Mouse (Mus musculus) forebrain, embryonic 16.5 days (tissue): ENCODE results near the gene Cacna2d1. TPM values are rescaled to one million over a fixed set of nuclear protein-coding genes. Genes with fewer than 3 reads are reported as not detected.

Experiments used
- ATAC-seq: fragments of 200-750 bp; cut with Nextera tagmentation; 2 replicates; pipeline ENCODE4 v1.8.0; 2017; ENCODE audit warnings: mild to moderate bottlenecking, moderate library complexity
- H3K27ac ChIP-seq: fragments of 300-500 bp; sonication (generic); 2 replicates; pipeline ENCODE4 v1.5.1; 2014; ENCODE audit warnings: low read length, control low read depth
- H3K27me3 ChIP-seq: fragments of 300-500 bp; sonication (generic); replicated peaks from 2 replicates; pipeline ENCODE4 v1.6.1; 2014; ENCODE audit warnings: low read length; ENCODE audit not compliant: control insufficient read depth, insufficient read depth
- H3K36me3 ChIP-seq: fragments of 300-500 bp; sonication (generic); 2 replicates; pipeline ENCODE4 v1.6.1; 2014; ENCODE audit not compliant: control insufficient read depth, insufficient read depth
- H3K4me1 ChIP-seq: fragments of 300-500 bp; sonication (generic); replicated peaks from 2 replicates; pipeline ENCODE4 v1.6.1; 2014; ENCODE audit warnings: low read length; ENCODE audit not compliant: control insufficient read depth, insufficient read depth
- H3K4me2 ChIP-seq: fragments of 300-500 bp; sonication (generic); 2 replicates; pipeline ENCODE4 v1.6.1; 2014; ENCODE audit warnings: mild to moderate bottlenecking, low read length, control low read depth
- H3K4me3 ChIP-seq: fragments of 300-500 bp; sonication (generic); replicated peaks from 2 replicates; pipeline ENCODE4 v1.5.1; 2014; ENCODE audit warnings: mild to moderate bottlenecking, low read length, control low read depth
- H3K9ac ChIP-seq: fragments of 300-500 bp; sonication (generic); replicated peaks from 2 replicates; pipeline ENCODE4 v1.6.1; 2014; ENCODE audit warnings: low read depth, low read length, control low read depth
- H3K9me3 ChIP-seq: fragments of 300-500 bp; sonication (generic); 2 replicates; pipeline ENCODE4 v1.6.1; 2016; ENCODE audit warnings: low read length; ENCODE audit not compliant: control insufficient read depth
- WGBS: fragments of 180-500 bp; shearing (Covaris S2); extraction: QIAGEN DNeasy Blood & Tissue Kit; methylation state at CpG from one replicate; pipeline ENCODE4 v1.1.7; 2014; 5-methylcytosine and 5-hydroxymethylcytosine counted together
- polyA plus RNA-seq: library from polyadenylated mRNA; unstranded; fragments of >200 nt; fragmentation: Nextera tagmentation; extraction: Ambion mirVana; gene quantifications from 2 replicates; pipeline ENCODE4 v1.2.1, GENCODE M21; 2015

Cacna2d1 gene
- polyA plus RNA-seq, 1 experiment from 2014 or later, result 33.9 TPM

GRCm38 (mm10) chr5:15997769-15998168 lies 63.3 kb downstream of the Cacna2d1 start:
- no peak for ATAC-seq
- Histone ChIP-seq H3K9ac (no peak overlapping the region), H3K4me3 (no peak overlapping the region), H3K27ac (no peak overlapping the region), H3K36me3 (no peaks in the 10 kb centered on the region), H3K9me3 (no peaks in the 10 kb centered on the region), H3K27me3 (no peaks in the 10 kb centered on the region), H3K4me2 (no peak overlapping the region), H3K4me1 (peaks cover 12% of the 10 kb centered on the region)
- 78% methylated on average over 1 of the region's 1 CpGs for WGBS

- no peaks in the 10 kb centered on the region for H3K27me3 ChIP-seq
- no peak overlapping the region for H3K9ac ChIP-seq
- H3K4me1 ChIP-seq, result peaks cover 24% of the 10 kb centered on the region
- H3K27ac ChIP-seq, result no peak overlapping the region
- no peak overlapping the region for H3K4me2 ChIP-seq
- WGBS, result 75% methylated on average over 2 of the region's 2 CpGs
- H3K9me3 ChIP-seq, result no peaks in the 10 kb centered on the region
- H3K36me3 ChIP-seq, result no peaks in the 10 kb centered on the region
- H3K4me3 ChIP-seq, result no peak overlapping the region
- no peak for ATAC-seq
Observed at GRCm38 (mm10) chr5:16000917-16001316, 66.4 kb downstream of the Cacna2d1 start.

DNA sequence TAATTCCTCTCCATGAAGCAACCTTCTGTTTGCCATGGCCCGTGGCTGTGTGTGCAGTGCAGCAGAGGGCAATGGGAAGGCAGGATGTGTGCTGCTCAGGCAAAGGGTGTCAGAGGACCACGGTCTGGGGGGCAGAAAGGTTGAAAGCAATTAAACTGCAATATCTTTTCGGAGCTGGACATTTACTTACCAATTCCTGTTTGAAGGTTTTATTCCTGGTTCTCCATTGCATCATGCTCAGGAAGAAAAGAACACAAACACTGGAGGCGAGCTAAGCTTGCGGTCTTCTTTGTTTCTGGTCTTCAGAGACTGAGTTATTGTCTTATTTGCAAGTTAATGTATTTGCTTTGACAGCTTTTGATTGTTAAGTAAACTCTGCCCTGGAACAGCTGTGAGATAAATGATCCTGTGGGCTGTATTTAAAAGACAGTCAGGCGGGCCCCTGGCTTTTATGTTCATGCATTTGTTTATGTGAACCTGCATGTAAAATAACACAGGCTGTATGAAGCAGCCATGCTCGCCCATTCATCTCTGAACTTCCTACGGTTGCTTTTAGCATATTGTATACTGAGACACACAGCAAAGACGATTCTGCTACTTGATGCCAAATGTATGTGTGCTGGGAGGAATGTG lies 68.1 kb downstream of the Cacna2d1 start:
- Histone ChIP-seq H3K9me3 (no peaks in the 10 kb centered on the region), H3K4me1 (peaks cover 24% of the 10 kb centered on the region), H3K27me3 (no peaks in the 10 kb centered on the region), H3K9ac (peak overlapping the region; percentile 39), H3K36me3 (no peaks in the 10 kb centered on the region), H3K4me2 (peak overlapping the region; percentile 34), H3K27ac (peak overlapping the region; percentile 73), H3K4me3 (peak overlapping the region; percentile 6; the same call in 1 of the 2 replicates)
- WGBS, result 6% methylated on average over 9 of the region's 9 CpGs
- peak; percentile 67 for ATAC-seq

GRCm38 (mm10) chr5:16004305-16004704 lies 69.8 kb downstream of the Cacna2d1 start:
- no peak overlapping the region for H3K4me2 ChIP-seq
- ATAC-seq, result peak; percentile 88
- no peaks in the 10 kb centered on the region for H3K36me3 ChIP-seq
- H3K4me1 ChIP-seq, result peaks cover 24% of the 10 kb centered on the region
- WGBS, result 21% methylated on average over 6 of the region's 6 CpGs
- H3K27ac ChIP-seq, result peak overlapping the region; percentile 79
- H3K9ac ChIP-seq, result no peak overlapping the region
- no peaks in the 10 kb centered on the region for H3K9me3 ChIP-seq
- no peak overlapping the region for H3K4me3 ChIP-seq
- H3K27me3 ChIP-seq, result no peaks in the 10 kb centered on the region

DNA sequence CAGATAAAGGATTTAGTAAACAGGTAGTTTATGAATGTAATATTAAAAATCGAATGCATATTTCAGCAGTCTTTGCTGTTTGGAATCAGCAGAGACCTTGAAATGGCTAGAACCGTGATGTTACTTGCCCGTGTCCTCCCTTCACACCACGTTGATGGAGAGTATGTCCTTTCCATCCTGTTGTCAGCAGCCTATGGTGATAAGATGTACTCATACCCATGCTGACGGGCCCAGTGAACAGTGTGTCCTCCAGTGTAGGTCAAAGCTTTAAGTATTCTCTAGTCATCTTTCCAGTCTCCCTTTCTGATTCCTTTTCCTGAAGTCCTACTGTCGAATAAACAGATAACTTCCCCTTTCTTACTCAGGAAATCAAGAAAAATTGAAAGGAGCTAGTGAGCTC lies 72.5 kb downstream of the Cacna2d1 start:
- no peak for ATAC-seq
- Histone ChIP-seq H3K27ac (no peak overlapping the region), H3K9ac (no peak overlapping the region), H3K4me3 (no peak overlapping the region), H3K4me2 (no peak overlapping the region), H3K4me1 (peaks cover 24% of the 10 kb centered on the region), H3K36me3 (no peaks in the 10 kb centered on the region), H3K27me3 (no peaks in the 10 kb centered on the region), H3K9me3 (no peaks in the 10 kb centered on the region)
- WGBS, result 95% methylated on average over 6 of the region's 6 CpGs

- Histone ChIP-seq H3K9ac (no peak overlapping the region), H3K27me3 (no peaks in the 10 kb centered on the region), H3K27ac (no peak overlapping the region), H3K4me1 (no peaks in the 10 kb centered on the region), H3K9me3 (no peaks in the 10 kb centered on the region), H3K36me3 (no peaks in the 10 kb centered on the region), H3K4me2 (no peak overlapping the region), H3K4me3 (no peak overlapping the region)
- WGBS, result 64% methylated on average over 2 of the region's 2 CpGs
- no peak for ATAC-seq
Observed at GRCm38 (mm10) chr5:16013649-16014048, 79.2 kb downstream of the Cacna2d1 start.

DNA sequence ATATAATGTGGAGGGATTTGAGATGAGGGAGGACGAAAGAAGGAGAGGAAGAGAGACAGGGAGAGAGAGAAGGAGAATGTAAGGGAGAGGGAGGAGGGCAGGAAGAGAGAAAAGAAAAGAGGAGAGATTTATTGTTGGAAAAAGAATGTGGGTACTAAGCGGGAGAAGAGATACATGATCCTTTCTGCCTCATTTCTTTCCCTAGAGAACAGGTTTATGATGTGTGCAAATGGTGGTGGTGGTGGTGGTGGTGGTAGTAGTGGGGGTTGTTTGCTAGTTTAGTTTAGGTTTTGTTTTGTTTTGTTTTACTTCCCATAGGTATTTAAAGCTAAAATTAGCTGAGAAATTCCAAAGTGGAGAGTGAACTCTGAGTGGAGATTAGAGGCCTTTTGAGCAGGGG lies 79.9 kb downstream of the Cacna2d1 start:
- Histone ChIP-seq H3K27ac (no peak overlapping the region), H3K9ac (no peak overlapping the region), H3K4me2 (no peak overlapping the region), H3K4me1 (no peaks in the 10 kb centered on the region), H3K4me3 (no peak overlapping the region), H3K36me3 (no peaks in the 10 kb centered on the region), H3K9me3 (no peaks in the 10 kb centered on the region), H3K27me3 (no peaks in the 10 kb centered on the region)
- 58% methylated on average over 2 of the region's 2 CpGs for WGBS
- ATAC-seq, result no peak

DNA sequence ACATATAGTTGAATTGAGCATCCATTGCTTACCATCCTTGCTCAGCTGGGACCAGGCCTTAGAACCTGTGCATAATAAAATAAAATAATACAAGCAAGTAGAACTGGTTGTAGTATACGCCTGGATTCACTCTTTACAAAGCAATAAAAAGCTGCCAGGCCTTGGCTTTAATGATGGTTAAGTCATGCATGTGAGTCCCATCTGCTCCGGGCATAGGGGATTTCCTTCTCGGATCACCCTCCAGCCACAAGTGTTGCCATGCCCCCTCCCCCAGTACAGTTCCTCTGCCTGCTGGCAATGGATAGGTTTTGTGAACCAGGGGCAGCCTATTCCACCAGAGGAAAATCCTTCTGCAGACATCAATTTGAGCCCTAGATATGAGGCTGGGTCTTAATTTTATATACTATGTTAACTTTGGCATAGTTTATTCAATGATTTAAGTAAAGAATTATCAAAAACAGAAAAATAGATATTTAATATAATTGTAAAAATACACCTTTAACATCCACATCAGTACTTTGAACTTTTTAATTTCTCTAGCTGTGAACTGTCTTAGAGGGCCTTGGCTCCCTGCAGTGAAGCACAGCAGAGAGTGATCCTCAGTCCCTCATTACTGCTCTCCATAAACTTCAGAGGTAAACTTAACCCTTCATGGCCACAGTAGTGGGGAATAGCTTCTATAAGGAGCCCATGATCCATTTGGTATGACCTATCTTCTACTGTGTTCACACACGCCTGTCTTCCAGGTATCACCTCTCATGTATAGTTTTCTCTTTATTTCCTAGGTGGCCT lies 90.3 kb downstream of the Cacna2d1 start:
- Histone ChIP-seq H3K4me3 (no peak overlapping the region), H3K27ac (no peak overlapping the region; the same call in 1 of the 2 replicates), H3K9ac (no peak overlapping the region), H3K27me3 (no peaks in the 10 kb centered on the region), H3K9me3 (no peaks in the 10 kb centered on the region), H3K4me2 (no peak overlapping the region), H3K36me3 (no peaks in the 10 kb centered on the region), H3K4me1 (peaks cover 3% of the 10 kb centered on the region; the same call in 1 of the 2 replicates)
- peak; percentile 94 for ATAC-seq
- WGBS, result 37% methylated on average over 4 of the region's 4 CpGs

DNA sequence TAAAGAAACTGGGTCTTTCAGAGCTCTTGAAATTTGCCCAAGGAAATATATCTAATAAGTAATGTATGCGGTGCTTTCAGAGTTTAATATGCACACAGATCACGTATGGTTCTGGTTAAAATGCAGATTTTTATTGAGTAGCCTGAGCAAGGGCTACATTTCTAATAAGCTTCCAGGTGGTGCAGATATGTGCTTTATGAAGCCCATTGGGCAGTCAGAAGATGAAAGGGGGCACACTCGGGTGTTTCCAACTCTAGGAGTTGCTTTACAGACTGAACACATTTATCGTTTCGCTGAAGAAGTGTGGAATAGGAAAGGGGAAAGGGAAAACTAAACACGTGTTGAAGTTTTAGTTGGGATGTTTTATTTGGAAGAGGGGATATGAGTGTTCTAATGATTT lies 94.4 kb downstream of the Cacna2d1 start:
- no peak overlapping the region for H3K27ac ChIP-seq
- WGBS, result 76% methylated on average over 6 of the region's 6 CpGs

More for the DNA sequence above, 94.4 kb downstream of the Cacna2d1 start:
- no peak overlapping the region for H3K4me3 ChIP-seq
- H3K9ac ChIP-seq, result no peak overlapping the region
- no peaks in the 10 kb centered on the region for H3K36me3 ChIP-seq
- H3K27me3 ChIP-seq, result no peaks in the 10 kb centered on the region
- no peak overlapping the region for H3K4me2 ChIP-seq
- ATAC-seq, result no peak
- peaks cover 3% of the 10 kb centered on the region; the same call in 1 of the 2 replicates for H3K4me1 ChIP-seq
- H3K9me3 ChIP-seq, result no peaks in the 10 kb centered on the region
